Mouse (Mus musculus) heart, embryonic 16.5 days (tissue): ENCODE measurements around the gene Gm14214. TPM values are rescaled to one million over a fixed set of nuclear protein-coding genes. Genes with fewer than 3 reads are reported as not detected.

ENCODE experiments used
- ATAC-seq: fragments of 200-750 bp; cut with Nextera tagmentation; replicated peaks from 2 replicates; pipeline ENCODE4 v1.8.0; 2017; ENCODE audit warnings: moderate number of reproducible peaks; ENCODE audit not compliant: insufficient read depth, low FRiP score; ENCODE audit errors: extremely low read depth
- H3K27ac ChIP-seq: fragments of 300-500 bp; sonication (generic); 2 replicates; pipeline ENCODE4 v1.5.1; 2014; ENCODE audit warnings: mild to moderate bottlenecking, low read length, control low read depth, moderate library complexity
- H3K27me3 ChIP-seq: fragments of 300-500 bp; sonication (generic); 2 replicates; pipeline ENCODE4 v1.6.1; 2014; ENCODE audit warnings: low read length, mixed read lengths; ENCODE audit not compliant: control insufficient read depth, insufficient read depth
- H3K36me3 ChIP-seq: fragments of 300-500 bp; sonication (generic); 2 replicates; pipeline ENCODE4 v1.6.1; 2014; ENCODE audit not compliant: control insufficient read depth, insufficient read depth
- H3K4me1 ChIP-seq: fragments of 300-500 bp; sonication (generic); 2 replicates; pipeline ENCODE4 v1.6.1; 2014; ENCODE audit warnings: low read length, mixed read lengths; ENCODE audit not compliant: control insufficient read depth, insufficient read depth
- H3K4me2 ChIP-seq: fragments of 300-500 bp; sonication (generic); 2 replicates; pipeline ENCODE4 v1.6.1; 2014; ENCODE audit warnings: low read depth, mild to moderate bottlenecking, control low read depth, low read length
- H3K4me3 ChIP-seq: fragments of 300-500 bp; sonication (generic); 2 replicates; pipeline ENCODE4 v1.5.1; 2014; ENCODE audit warnings: mild to moderate bottlenecking, control low read depth, low read length
- H3K9ac ChIP-seq: fragments of 300-500 bp; sonication (generic); 2 replicates; pipeline ENCODE4 v1.6.1; 2014; ENCODE audit warnings: low read length, control low read depth
- H3K9me3 ChIP-seq: fragments of 300-500 bp; sonication (generic); replicated peaks from 2 replicates; pipeline ENCODE4 v1.6.1; 2016; ENCODE audit warnings: low read length; ENCODE audit not compliant: control insufficient read depth
- WGBS: fragments of 180-500 bp; shearing (Covaris S2); extraction: QIAGEN DNeasy Blood & Tissue Kit; methylation state at CpG from one replicate; pipeline ENCODE4 v1.1.7; 2014; 5-methylcytosine and 5-hydroxymethylcytosine counted together
- polyA plus RNA-seq: library from polyadenylated mRNA; unstranded; fragments of >200 nt; fragmentation: Nextera tagmentation; extraction: Ambion mirVana; gene quantifications from 2 replicates; pipeline ENCODE4 v1.2.1, GENCODE M21; 2015

The Gm14214 gene
- polyA plus RNA-seq, 1 experiment from 2014 or later, result not detected

GRCm38 (mm10) chr2:154782856-154783650, 13.2 kb upstream of the Gm14214 start:
- WGBS, result 80% methylated on average over 17 of the region's 17 CpGs
- Histone ChIP-seq H3K27ac (no peak overlapping the region), H3K4me3 (no peak overlapping the region), H3K9ac (no peak overlapping the region), H3K4me1 (no peaks in the 10 kb centered on the region), H3K36me3 (no peaks in the 10 kb centered on the region), H3K27me3 (no peaks in the 10 kb centered on the region), H3K4me2 (no peak overlapping the region), H3K9me3 (no peaks in the 10 kb centered on the region)
- ATAC-seq, result no peak

GRCm38 (mm10) chr2:154782361-154782760, 12.5 kb upstream of the Gm14214 start:
- Histone ChIP-seq H3K9me3 (no peaks in the 10 kb centered on the region), H3K4me1 (no peaks in the 10 kb centered on the region), H3K27ac (no peak overlapping the region), H3K9ac (no peak overlapping the region), H3K4me2 (no peak overlapping the region), H3K36me3 (no peaks in the 10 kb centered on the region), H3K27me3 (no peaks in the 10 kb centered on the region), H3K4me3 (no peak overlapping the region)
- no peak for ATAC-seq
- WGBS, result 69% methylated on average over 4 of the region's 4 CpGs

- no peak overlapping the region for H3K9ac ChIP-seq
- H3K27me3 ChIP-seq, result no peaks in the 10 kb centered on the region
- no peak overlapping the region for H3K4me2 ChIP-seq
- ATAC-seq, result no peak
- H3K36me3 ChIP-seq, result no peaks in the 10 kb centered on the region
- no peaks in the 10 kb centered on the region for H3K4me1 ChIP-seq
- no peak overlapping the region for H3K4me3 ChIP-seq
- H3K27ac ChIP-seq, result no peak overlapping the region
- H3K9me3 ChIP-seq, result no peaks in the 10 kb centered on the region
- WGBS, result 54% methylated on average over 3 of the region's 3 CpGs
These were observed 9.8 kb upstream of the Gm14214 start for GRCm38 (mm10) chr2:154779648-154780047.

- Histone ChIP-seq H3K4me3 (no peak overlapping the region), H3K9ac (no peak overlapping the region), H3K4me2 (no peak overlapping the region), H3K27me3 (no peaks in the 10 kb centered on the region), H3K4me1 (no peaks in the 10 kb centered on the region), H3K9me3 (no peaks in the 10 kb centered on the region; the same call in 1 of the 2 replicates), H3K36me3 (no peaks in the 10 kb centered on the region), H3K27ac (no peak overlapping the region)
- ATAC-seq, result no peak
- 47% methylated on average over 7 of the region's 7 CpGs for WGBS
These were observed 6.7 kb upstream of the Gm14214 start for GRCm38 (mm10) chr2:154776496-154776895.

- no peaks in the 10 kb centered on the region for H3K4me1 ChIP-seq
- H3K27me3 ChIP-seq, result no peaks in the 10 kb centered on the region
- H3K4me3 ChIP-seq, result no peak overlapping the region
- no peak overlapping the region for H3K9ac ChIP-seq
- ATAC-seq, result no peak
- H3K4me2 ChIP-seq, result no peak overlapping the region
- H3K27ac ChIP-seq, result no peak overlapping the region
- 71% methylated on average over 1 of the region's 1 CpGs for WGBS
- no peaks in the 10 kb centered on the region; the same call in 1 of the 2 replicates for H3K9me3 ChIP-seq
- no peaks in the 10 kb centered on the region for H3K36me3 ChIP-seq
These were observed 4.2 kb upstream of the Gm14214 start for GRCm38 (mm10) chr2:154774032-154774431.

GRCm38 (mm10) chr2:154771604-154772003, 1.8 kb upstream of the Gm14214 start:
- Histone ChIP-seq H3K4me2 (no peak overlapping the region), H3K27me3 (no peaks in the 10 kb centered on the region), H3K36me3 (no peaks in the 10 kb centered on the region), H3K27ac (no peak overlapping the region), H3K4me3 (no peak overlapping the region), H3K9me3 (no peaks in the 10 kb centered on the region; the same call in 1 of the 2 replicates), H3K4me1 (no peaks in the 10 kb centered on the region), H3K9ac (no peak overlapping the region)
- no peak for ATAC-seq
- 71% methylated on average over 8 of the region's 8 CpGs for WGBS

GRCm38 (mm10) chr2:154767051-154767450, 2.8 kb downstream of the Gm14214 start:
- WGBS, result 83% methylated on average over 6 of the region's 6 CpGs
- no peak overlapping the region for H3K27ac ChIP-seq
- H3K4me3 ChIP-seq, result no peak overlapping the region
- peaks cover 12% of the 10 kb centered on the region for H3K4me1 ChIP-seq
- no peak overlapping the region for H3K9ac ChIP-seq
- H3K9me3 ChIP-seq, result no peaks in the 10 kb centered on the region
- H3K4me2 ChIP-seq, result no peak overlapping the region
- H3K27me3 ChIP-seq, result no peaks in the 10 kb centered on the region
- no peak for ATAC-seq
- no peaks in the 10 kb centered on the region for H3K36me3 ChIP-seq

GRCm38 (mm10) chr2:154765554-154766008, 4.2 kb downstream of the Gm14214 start:
- H3K4me3 ChIP-seq, result no peak overlapping the region
- peaks cover 12% of the 10 kb centered on the region for H3K4me1 ChIP-seq
- no peaks in the 10 kb centered on the region for H3K36me3 ChIP-seq
- no peak overlapping the region for H3K9ac ChIP-seq
- no peak for ATAC-seq
- WGBS, result 69% methylated on average over 8 of the region's 8 CpGs
- no peaks in the 10 kb centered on the region for H3K27me3 ChIP-seq
- no peak overlapping the region for H3K4me2 ChIP-seq
- no peaks in the 10 kb centered on the region for H3K9me3 ChIP-seq
- H3K27ac ChIP-seq, result no peak overlapping the region

- Histone ChIP-seq H3K36me3 (no peaks in the 10 kb centered on the region), H3K27ac (no peak overlapping the region), H3K27me3 (no peaks in the 10 kb centered on the region), H3K4me3 (no peak overlapping the region), H3K9me3 (no peaks in the 10 kb centered on the region), H3K4me2 (no peak overlapping the region), H3K9ac (no peak overlapping the region), H3K4me1 (peaks cover 12% of the 10 kb centered on the region)
- ATAC-seq, result no peak
- WGBS, result 70% methylated on average over 9 of the region's 9 CpGs
These were observed 4.9 kb downstream of the Gm14214 start for GRCm38 (mm10) chr2:154764828-154765497.
